Mouse (Mus musculus): ENCODE data around the gene Slc25a25.

DNA sequence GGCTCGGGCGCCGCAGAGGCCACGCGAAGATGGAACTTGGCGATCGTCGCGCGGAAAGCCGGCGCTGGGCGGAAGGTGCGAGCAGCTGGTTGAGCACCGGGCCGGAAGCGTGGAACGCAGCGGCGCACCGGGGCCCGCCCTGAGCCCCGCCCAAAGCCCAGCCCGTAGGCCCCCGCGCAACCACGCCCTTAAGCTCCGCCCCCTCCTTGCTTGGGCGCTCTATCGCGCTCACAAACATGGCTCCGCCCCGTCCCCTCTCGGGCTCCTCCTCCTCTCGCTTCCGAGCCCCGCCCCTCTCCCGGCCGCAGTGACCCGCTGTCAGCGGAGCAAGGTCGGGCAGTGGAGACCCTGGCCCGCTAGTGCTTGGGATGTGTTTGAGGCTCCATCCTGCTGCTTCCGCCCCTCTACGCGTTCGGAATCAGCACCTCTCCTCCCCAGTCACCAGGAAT lies 69.4 kb downstream of the Slc25a25 start, which contains the start of gene 1110008P14Rik:
- TF ChIP-seq CTCF (IDR thresholded peaks at IDR 0.05; ENCODE audit: insufficient read depth, low read length) (no peak), POLR2A (IDR thresholded peaks at IDR 0.05; ENCODE audit: borderline replicate concordance, extremely low read depth, low read depth, low read length) (peak; percentile 28; the same call in 1 of the 2 replicates)

Measured in lung, adult 2 months (tissue).